ENCODE assay signal across 8 mouse cellular contexts in genomic region chr13:100491623-100492022, GRCm38 (mm10). TPM values are rescaled to one million over a fixed set of nuclear protein-coding genes. Genes with fewer than 3 reads are reported as not detected.
DNase-seq lines count a peak whose midpoint lies in the region; ATAC-seq and TF ChIP-seq lines count a peak whose summit lies in the region.

No protein-coding gene starts in this region.

- H3K27me3 ChIP-seq in heart, embryonic 14.5 days (ENCODE audit: control insufficient read depth, insufficient read depth, low read length), result no peaks in the 10 kb centered on the region
- H3K27me3 ChIP-seq in hindbrain, embryonic 10.5 days (ENCODE audit: insufficient read depth, poor library complexity, severe bottlenecking), result no peaks in the 10 kb centered on the region
- no peaks in the 10 kb centered on the region for H3K27me3 ChIP-seq in midbrain, embryonic 10.5 days (ENCODE audit: low read depth, poor library complexity, severe bottlenecking)

- peak overlapping the region in 1 of 2 experiments; percentile 80; a peak in 1 of 4 replicates for H3K27ac ChIP-seq in heart, embryonic 14.5 days (replicated peaks in 1 of 2; ENCODE audit: control insufficient read depth in 1 of 2, insufficient read depth in 1 of 2, low read depth in 2 of 2, low read length in 2 of 2)
- no peak overlapping the region for H3K27ac ChIP-seq in ES-E14 (ENCODE audit: insufficient read depth, low read depth, low read length, poor library complexity, severe bottlenecking)
- peak overlapping the region; percentile 93 for H3K27ac ChIP-seq in hindbrain, embryonic 10.5 days
- peak overlapping the region; percentile 94 for H3K27ac ChIP-seq in midbrain, embryonic 10.5 days (replicated peaks)

- no peaks in the 10 kb centered on the region for H3K9me3 ChIP-seq in heart, embryonic 14.5 days (ENCODE audit: control insufficient read depth, low read length)
- no peaks in the 10 kb centered on the region for H3K9me3 ChIP-seq in ES-E14 (ENCODE audit: control insufficient read depth, insufficient read depth, low read depth, low read length)
- no peaks in the 10 kb centered on the region for H3K9me3 ChIP-seq in hindbrain, embryonic 10.5 days
- H3K9me3 ChIP-seq in midbrain, embryonic 10.5 days (replicated peaks), result no peaks in the 10 kb centered on the region

- peaks cover 33% of the 10 kb centered on the region for H3K36me3 ChIP-seq in heart, embryonic 14.5 days (ENCODE audit: control insufficient read depth, insufficient read depth, low read length)
- H3K36me3 ChIP-seq in ES-E14 (ENCODE audit: control insufficient read depth, insufficient read depth, low read length, poor library complexity, severe bottlenecking), result peaks cover 6% of the 10 kb centered on the region; the same call in 1 of the 2 replicates
- peaks cover 33% of the 10 kb centered on the region for H3K36me3 ChIP-seq in hindbrain, embryonic 10.5 days
- H3K36me3 ChIP-seq in midbrain, embryonic 10.5 days, result peaks cover 33% of the 10 kb centered on the region

- 14% methylated on average over 6 of the region's 6 CpGs for WGBS in heart, embryonic 14.5 days
- 17% methylated on average over 6 of the region's 6 CpGs for WGBS in hindbrain, embryonic 10.5 days
- WGBS in midbrain, embryonic 10.5 days, result 17% methylated on average over 6 of the region's 6 CpGs

- peak overlapping the region; percentile 93 for H3K9ac ChIP-seq in heart, embryonic 14.5 days (ENCODE audit: low read length)
- H3K9ac ChIP-seq in ES-E14 (ENCODE audit: insufficient read depth, low read depth, low read length, poor library complexity, severe bottlenecking), result peak overlapping the region; percentile 94

- peaks cover 0 to 4% of the 10 kb centered on the region in 2 experiments; a peak in 2 of 4 replicates for H3K4me1 ChIP-seq in heart, embryonic 14.5 days (ENCODE audit: control insufficient read depth in 2 of 2, insufficient read depth in 2 of 2, low read length in 2 of 2)
- peaks cover 0 to 3% of the 10 kb centered on the region in 2 experiments; a peak in 1 of 4 replicates for H3K4me1 ChIP-seq in ES-E14 (ENCODE audit: control insufficient read depth in 2 of 2, insufficient read depth in 2 of 2, low read length in 2 of 2, poor library complexity in 1 of 2)
- peaks cover 14% of the 10 kb centered on the region for H3K4me1 ChIP-seq in hindbrain, embryonic 10.5 days (replicated peaks)
- H3K4me1 ChIP-seq in midbrain, embryonic 10.5 days, result peaks cover 16% of the 10 kb centered on the region

- in situ Hi-C loops in ES-E14 (cut with MboI; ENCODE audit: low sequenced_read_pairs in 2 of 2, unreplicated experiment in 2 of 2), result no loop called here

- no peak for DNase-seq in heart, postnatal 4 days
- no peak for DNase-seq in ES-E14 (ENCODE audit: low read depth, low spot score)
- no peak for DNase-seq in hindbrain, embryonic 10.5 days (ENCODE audit: low spot score)
- DNase-seq in midbrain, embryonic 10.5 days (ENCODE audit: low spot score), result no peak
- DNase-seq in urinary bladder, adult 18-20 months (ENCODE audit: low spot score in 2 of 2), result no peak
- DNase-seq in cerebellum, postnatal 10 days, result no peak
- no peak for DNase-seq in frontal cortex, postnatal 10 days (ENCODE audit: low spot score in 2 of 2)

- peak overlapping the region; percentile 88 for H3K4me2 ChIP-seq in heart, embryonic 14.5 days (ENCODE audit: low read length)

- ATAC-seq in heart, embryonic 14.5 days (ENCODE audit: insufficient number of reproducible peaks, insufficient read depth, low FRiP score, low read depth), result no peak

- H3K4me3 ChIP-seq in heart, embryonic 14.5 days (ENCODE audit: control insufficient read depth in 1 of 2, insufficient read depth in 1 of 2, low read depth in 1 of 2, low read length in 2 of 2), result peak overlapping the region; percentile 75 to 98
- H3K4me3 ChIP-seq in ES-E14 (ENCODE audit: insufficient read depth in 1 of 2, low read depth in 1 of 2, low read length in 2 of 2, poor library complexity in 1 of 2, severe bottlenecking in 1 of 2), result peak overlapping the region; percentile 96 to 99
- peak overlapping the region; percentile 85 for H3K4me3 ChIP-seq in hindbrain, embryonic 10.5 days
- H3K4me3 ChIP-seq in midbrain, embryonic 10.5 days, result peak overlapping the region; percentile 94

TF ChIP-seq in ES-E14, 5 proteins besides CTCF, POLR2A, EP300 and RAD21:
- no peak for TF ChIP-seq MAFK (IDR thresholded peaks at IDR 0.05; ENCODE audit: insufficient read depth, low read depth, low read length)
- TF ChIP-seq HCFC1 (IDR thresholded peaks at IDR 0.05; ENCODE audit: borderline replicate concordance, insufficient read depth, low read length), result no peak
- no peak for TF ChIP-seq ZNF384 (IDR thresholded peaks at IDR 0.05; ENCODE audit: low read depth, low read length)
- TF ChIP-seq ZC3H11A (IDR thresholded peaks at IDR 0.05; ENCODE audit: borderline replicate concordance, low read depth, low read length), result no peak
- TF ChIP-seq CHD2 (IDR thresholded peaks at IDR 0.05; ENCODE audit: low read depth, low read length), result no peak

RNA-seq across cellular contexts. Expression of gene Gtf2h2, which starts 0.8 kb away (rescaled TPM):
- polyA plus RNA-seq in heart, embryonic 14.5 days (2014; fragmentation: Nextera tagmentation; extraction: Ambion mirVana), result 51.4 and 55.4 TPM in 2 replicates
- 10 to 100 TPM; 28.5 to 32.7 TPM for total RNA-seq in heart, postnatal 4 days (2021)
- total RNA-seq in ES-E14 (2012; rRNA removed), result 39.6 and 39.7 TPM in 2 replicates
- 75.0 and 92.1 TPM in 2 replicates for polyA plus RNA-seq in hindbrain, embryonic 10.5 days (2016; fragmentation: Nextera tagmentation; extraction: Ambion mirVana)
- 90.4 and 90.5 TPM in 2 replicates for polyA plus RNA-seq in midbrain, embryonic 10.5 days (2016; fragmentation: Nextera tagmentation; extraction: Ambion mirVana)

RNA-seq across cellular contexts. Expression of gene Naip1, which starts 39.0 kb away (rescaled TPM):
- not detected in 2 replicates for polyA plus RNA-seq in heart, embryonic 14.5 days (2014; fragmentation: Nextera tagmentation; extraction: Ambion mirVana)
- total RNA-seq in heart, postnatal 4 days (2021), result not detected
- total RNA-seq in ES-E14 (2012; rRNA removed), result 0.04 and 0.05 TPM in 2 replicates
- not detected in 2 replicates for polyA plus RNA-seq in hindbrain, embryonic 10.5 days (2016; fragmentation: Nextera tagmentation; extraction: Ambion mirVana)
- polyA plus RNA-seq in midbrain, embryonic 10.5 days (2016; fragmentation: Nextera tagmentation; extraction: Ambion mirVana), result not detected in 2 replicates
